Mouse (Mus musculus) retina, embryonic 14.5 days (tissue): ENCODE measurements around the gene Map6.
A peak's percentile ranks its signal among the peaks of the same experiment; 100 is the strongest.

ENCODE experiments used
- DNase-seq: peaks from one replicate; pipeline ENCODE4 v3.0.0-alpha.2; 2015; ENCODE audit warnings: low spot score

Map6 gene

DNA sequence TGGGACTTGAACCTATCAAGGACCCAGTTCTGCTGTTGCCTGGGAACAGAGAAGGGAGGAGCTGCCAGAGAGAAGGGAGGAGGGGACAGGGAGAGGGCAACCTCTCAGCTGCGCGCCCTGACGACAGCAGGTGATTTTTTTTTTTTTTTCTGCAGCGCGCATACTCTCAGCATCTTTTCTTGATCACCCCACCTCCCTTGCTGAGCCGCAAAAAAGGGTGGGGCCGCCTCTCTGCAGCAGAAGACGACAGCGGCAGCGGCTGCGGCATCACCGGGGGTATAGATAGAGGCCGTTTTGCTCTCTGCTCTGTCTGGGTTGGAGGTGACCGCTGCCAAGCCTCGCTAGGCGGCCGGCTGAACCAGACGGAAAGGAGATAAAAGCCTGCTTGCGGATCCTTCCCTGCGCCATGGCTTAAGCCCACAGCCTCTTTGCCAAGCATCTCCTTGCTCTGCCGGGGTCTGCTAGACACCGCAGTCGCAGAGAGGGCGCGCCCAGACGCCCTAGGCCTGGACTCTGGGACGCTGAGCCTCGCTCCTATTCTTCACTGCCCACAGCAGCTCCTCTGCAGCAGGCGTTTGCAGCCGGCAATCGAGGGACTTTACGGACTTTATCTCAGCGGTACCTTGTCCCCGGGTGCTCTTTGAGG, at the start of gene Map6:
Gene Map6 (plus strand): TSS at position 197 of the 646 bp plus-strand sequence.
- DNase-seq = peak; percentile 77

DNA sequence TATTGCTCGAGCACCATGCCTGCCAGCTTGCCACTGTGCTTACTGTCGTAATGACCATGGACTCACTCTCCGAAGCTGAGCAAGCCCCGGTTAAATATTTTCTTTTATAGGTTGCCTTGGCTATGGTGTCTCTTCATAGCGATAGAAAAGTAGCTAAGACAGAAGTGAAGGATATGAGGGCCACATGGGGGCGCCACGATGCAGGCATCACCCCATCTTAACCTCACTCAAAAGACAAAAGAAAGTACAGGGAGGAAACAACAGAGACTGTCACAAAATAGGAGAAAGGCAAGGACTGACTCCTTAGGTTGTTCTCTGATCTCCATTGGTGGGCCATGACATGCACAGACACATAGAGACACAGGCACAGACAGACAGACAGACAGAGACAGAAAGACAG, 43.0 kb upstream of the Map6 start:
- DNase-seq = peak; percentile 23

DNA sequence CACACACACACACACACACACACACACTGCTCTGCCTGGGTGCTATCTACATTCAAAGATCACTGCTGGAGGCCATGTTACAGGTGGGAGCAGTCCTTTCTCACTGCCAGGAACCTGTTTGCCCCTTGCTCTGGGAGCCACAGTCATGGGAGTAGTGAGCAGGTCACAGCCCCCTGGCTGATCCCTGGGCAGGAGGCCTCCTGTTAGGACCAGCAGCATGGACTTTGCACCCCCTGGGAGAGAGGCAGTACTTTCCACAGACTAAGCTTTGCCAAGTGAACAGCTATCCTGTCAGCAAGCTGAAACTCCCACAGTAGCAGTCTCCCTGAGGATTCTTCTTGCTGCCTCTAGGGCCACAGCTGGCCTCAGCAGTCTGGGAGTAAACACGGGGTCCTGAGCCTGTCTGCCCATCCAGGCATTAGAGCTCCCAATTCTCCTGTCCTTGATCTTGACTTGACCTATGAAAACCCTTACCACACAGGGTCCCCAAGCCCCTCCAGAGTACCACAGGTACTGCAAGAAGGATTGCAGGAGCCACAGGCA, 42.5 kb upstream of the Map6 start:
- no peak for DNase-seq

DNA sequence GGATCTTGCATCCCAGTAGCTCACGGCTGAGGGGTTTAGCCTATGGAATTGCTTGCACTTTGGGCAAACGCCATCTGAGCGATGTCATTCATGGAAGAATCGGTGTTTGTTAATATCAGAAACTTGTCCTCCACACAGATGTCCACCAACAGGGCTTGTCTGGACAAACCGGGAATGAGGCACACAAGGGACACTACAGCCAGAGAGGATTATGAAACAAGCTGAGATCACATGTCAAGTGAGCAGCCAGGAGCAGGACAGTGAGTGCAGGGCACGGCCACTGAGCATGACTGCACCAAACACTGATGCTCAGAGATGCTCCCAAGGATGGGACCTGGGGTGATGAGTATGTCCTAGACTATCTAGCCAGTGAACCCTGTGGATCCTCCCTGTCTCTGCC, 41.8 kb upstream of the Map6 start:
- no peak for DNase-seq

DNA sequence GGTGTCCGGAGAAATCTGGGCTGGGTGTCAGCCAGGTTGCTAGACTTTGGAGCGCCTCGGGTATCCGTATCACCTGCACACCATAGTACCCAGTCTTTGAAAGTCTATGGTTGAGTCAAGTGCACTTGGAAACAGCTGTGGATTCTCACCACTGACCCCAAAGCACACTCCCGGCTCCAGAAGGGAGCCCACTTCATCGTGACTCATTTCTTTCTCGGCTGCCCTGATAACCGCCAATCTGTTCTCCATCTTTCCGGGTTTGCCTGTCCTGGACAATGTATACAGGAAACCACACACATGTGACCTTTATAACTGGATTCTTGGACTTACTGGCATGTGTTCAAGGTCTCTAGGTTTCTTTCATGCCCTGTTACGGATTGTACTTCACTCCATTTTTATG, 40.6 kb upstream of the Map6 start:
- no peak for DNase-seq

DNA sequence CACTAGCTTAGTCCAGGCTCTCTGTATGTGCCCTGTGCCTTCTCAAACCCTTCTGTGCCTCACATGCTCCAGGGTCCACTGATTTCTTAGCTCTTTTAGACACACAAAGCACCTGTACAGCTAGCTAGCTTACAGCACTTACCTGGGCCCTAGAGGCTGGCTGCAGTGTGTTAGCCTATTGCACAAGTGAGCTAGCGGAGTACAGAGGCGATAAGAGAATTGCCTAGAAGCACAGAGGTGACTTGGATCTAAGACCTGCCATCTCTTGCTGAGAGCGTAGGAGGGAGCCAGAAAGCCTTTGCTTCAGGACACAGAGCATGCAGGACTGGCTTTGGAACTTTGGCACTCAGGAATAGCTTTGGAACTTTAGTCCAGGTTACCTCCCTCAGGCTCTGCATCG, 40.0 kb upstream of the Map6 start:
- no peak for DNase-seq

DNA sequence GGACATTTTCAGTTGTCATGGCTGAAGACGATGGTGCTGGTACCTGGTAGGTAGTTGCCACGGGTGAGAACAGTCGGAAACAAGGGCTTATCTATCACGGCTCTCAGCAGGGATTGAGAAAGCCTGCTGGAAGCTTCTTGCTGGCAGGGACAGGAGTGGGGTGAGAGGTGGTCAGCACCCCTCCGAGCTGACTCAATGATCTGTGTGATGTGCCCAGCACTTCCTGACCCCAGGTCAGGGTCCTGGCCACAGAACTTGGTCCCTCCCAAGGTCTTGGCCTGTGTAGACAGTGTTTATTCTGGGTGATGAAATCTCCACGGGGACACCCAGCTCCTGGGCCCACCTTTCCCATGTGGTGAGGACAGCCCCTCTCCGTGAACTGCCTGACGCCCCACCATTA, 38.4 kb upstream of the Map6 start:
- DNase-seq = no peak

DNA sequence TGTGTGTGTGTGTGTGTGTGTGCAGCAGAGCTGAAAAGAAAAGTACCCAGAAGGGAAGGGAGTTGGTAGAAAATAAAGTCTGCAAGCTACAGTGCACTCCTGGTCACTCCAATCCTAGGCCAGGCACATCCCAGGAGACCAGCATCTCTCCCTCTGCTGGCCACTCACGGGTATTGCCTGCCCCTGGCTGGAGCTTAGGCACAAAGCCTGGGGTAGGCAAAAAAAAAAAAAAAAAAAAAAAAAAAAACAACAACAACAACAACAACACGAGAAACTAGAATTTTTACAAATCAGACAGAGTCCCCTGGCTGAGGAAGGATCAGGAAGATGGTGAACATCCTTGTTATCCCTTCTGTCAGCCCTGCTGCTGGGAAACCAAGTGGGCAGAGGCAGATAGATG, 37.8 kb upstream of the Map6 start:
- peak; percentile 77 for DNase-seq

DNA sequence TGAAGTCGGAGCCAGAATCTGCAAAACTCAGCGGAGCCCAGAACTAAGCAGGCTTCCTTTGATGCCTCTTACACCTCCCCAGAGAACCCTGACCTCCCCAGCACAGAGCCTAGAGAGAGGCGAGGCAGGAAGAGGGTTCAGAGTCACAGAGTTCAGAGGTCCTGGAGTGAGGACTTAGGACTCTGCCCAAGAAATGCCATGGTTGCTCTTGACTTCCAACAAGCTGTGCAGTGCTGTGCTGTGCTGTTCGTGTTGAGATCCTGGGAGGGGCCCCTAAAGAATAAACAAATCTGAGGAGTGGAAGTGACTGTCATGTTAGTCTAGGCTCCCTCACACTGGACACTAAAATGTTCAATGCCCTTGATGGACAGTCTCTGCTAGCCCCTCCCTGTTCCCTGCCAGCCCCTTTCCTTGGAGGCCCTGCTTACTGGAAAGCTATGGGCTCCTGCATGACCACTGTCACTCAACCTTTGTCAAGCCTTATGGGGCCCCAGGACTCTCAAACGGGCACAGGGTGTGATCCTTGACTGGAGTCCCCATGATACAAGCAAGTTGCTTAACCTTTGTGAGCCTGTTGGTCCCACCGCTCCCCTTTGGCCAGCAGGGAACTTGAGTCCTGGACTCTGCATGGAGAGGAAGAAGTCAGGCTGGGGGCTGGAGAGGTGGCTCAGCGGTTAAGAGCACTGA, 37.0 kb upstream of the Map6 start:
- no peak for DNase-seq

DNA sequence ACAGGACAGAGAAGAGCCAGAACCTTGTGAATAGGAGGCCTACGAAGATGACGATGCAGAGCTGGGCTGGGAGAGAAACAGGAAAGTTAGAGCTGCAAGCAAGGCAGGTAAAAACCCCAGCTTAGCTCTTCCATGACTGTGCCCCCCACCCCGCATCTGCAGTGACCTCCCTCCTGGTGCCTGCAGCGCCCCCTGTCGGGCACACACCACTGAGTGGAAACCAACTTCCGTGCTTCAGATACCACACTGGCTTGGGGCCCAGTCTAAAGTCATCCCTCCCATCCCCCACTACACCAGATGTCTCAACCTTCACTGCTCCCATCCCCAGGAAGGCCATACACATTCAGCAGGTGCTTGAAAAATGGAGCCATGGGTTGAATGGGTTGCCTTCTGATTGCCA, 34.7 kb upstream of the Map6 start:
- no peak for DNase-seq

DNA sequence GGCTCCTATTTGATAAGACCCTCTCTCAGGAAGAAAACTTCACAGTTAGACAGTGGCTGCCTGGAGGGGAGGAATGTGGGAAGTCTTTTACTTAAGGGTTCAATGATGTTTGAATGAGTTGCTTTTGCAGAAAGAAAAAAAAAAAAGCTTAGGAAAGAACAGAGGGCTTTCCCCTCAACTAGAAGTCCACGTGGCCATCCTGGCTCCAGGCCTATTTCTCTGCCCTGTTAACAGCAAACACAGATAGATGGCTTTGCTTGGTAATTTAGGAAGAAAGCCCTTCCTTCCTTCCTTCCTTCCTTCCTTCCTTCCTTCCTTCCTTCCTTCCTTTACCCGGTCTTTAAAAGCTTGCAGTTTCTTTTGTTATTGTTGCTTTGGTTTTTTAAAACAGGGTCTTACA, 32.3 kb upstream of the Map6 start:
- no peak for DNase-seq

DNA sequence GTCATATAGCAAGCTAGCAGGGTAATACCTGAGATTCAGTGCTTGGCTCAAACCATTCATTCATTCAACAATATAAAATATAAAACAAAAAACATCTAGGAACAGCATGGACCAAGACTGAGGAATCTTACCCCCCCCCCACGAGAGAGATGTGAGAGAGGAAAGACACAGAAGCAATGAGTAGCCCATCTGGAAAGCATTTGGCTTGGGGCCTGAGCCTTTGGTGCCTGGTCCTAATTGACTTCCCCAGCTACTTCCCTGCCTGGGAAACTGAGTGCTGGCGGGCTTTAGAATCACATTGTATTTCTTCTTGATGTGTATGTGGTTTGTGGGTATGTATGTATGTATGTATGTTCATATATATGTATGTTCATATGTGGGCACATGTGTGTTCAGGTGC, 31.6 kb upstream of the Map6 start:
- DNase-seq = no peak

DNA sequence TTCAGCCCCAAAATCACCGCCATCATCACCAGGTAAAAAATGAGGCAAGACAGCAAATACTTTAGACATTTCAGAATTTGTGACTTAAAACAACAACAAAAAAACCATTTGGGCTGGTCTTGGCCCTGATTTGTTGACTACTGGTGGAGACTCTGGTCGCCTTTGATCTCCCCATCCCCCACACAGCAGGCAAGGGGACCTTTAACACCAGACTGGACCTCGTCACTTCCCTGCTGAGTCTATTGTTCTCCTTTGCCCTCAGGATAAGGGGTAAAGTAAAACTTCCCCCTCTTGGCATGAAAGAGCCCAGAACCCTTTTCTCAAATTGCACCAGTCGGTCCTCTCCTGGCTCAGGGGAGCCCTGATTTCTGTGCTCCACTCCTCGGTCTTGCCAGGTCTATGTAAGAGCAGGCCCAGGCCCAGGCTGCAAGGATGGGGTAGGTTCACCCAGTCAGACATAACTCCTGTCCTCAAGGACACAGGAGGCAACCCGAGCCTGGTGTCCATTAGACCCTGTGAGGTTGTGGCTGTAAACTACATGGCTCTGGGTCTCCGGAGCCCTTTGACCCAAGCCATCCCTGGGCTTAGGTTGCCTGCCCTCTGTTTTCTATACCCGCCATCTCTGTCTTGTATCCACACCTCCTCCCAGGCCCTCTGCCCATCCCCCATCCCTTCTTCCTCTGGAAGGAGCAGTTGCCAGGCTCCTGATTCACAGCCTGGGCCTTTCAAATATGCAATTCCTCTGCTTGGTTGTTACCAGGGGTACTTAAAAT, 30.2 kb upstream of the Map6 start:
- no peak for DNase-seq

DNA sequence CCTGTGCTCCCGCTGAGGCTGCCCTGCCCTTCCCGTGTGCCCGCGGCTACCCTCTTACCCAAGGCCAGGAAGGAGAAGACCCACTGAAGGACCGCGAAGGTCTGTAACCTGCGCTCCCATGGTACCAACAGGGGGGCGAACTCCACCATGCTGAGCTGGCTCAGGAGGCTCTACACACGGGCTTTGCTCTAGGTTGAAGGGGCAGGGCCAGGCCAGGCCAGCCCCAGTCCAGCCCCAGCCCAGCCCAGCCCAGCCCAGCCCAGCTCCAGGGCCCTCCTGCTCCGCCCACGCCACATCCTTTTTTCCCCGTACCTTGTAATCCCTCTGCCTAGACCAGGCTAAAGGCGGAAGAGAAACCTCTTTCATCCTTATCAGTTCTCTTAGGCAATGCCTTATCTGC, 28.8 kb upstream of the Map6 start, which contains the start of gene Mogat2:
Gene Mogat2 (minus strand): TSS at position 203 of the 400 bp plus-strand sequence.
- DNase-seq = peak; percentile 21

DNA sequence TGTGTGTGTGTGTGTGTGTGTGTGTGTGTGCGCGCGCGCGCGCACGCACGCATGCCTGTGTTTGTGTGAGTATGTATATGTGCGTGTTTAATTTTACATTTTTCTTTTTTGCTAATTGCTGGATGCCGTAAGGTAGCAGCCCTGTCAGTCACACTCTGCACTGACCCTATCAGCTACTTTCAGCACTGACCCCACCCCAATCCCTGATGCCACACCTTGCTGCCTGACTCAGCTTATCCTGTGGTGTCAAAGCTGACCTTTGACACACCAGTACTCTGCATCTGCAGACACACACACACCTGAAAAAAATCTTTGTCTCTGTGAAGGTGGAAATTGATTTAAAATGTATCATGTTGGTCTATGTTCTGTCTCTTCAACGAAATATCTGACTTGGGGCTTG, 25.1 kb upstream of the Map6 start:
- no peak for DNase-seq

DNA sequence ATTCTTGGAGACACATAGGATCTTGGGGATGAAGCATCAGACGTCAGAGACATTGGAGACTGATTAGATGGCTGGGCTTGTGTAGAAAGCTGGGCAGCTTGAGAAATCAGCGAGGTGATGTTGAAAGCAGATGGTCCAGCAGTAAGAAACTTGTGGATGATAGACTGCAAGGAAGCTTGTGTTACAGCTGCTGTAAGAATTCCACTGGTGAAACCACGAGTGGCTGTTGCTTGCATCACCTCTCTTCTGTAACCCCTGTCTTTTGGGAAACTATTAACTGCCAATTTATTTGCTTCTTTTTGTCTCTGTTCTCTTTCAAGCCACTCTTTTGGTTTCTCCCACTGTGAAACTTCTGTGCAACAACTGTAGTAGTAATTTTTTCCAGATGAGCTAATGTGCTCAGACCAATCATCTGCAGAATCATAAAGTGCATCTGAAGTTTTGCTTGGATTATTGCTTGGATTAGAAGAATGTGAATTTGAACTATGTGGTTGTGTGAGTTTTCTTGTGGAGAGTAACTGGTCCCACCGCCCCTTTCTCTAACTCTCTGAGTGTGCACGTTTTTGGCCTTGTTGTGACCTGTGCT, 19.0 kb upstream of the Map6 start:
- no peak for DNase-seq

DNA sequence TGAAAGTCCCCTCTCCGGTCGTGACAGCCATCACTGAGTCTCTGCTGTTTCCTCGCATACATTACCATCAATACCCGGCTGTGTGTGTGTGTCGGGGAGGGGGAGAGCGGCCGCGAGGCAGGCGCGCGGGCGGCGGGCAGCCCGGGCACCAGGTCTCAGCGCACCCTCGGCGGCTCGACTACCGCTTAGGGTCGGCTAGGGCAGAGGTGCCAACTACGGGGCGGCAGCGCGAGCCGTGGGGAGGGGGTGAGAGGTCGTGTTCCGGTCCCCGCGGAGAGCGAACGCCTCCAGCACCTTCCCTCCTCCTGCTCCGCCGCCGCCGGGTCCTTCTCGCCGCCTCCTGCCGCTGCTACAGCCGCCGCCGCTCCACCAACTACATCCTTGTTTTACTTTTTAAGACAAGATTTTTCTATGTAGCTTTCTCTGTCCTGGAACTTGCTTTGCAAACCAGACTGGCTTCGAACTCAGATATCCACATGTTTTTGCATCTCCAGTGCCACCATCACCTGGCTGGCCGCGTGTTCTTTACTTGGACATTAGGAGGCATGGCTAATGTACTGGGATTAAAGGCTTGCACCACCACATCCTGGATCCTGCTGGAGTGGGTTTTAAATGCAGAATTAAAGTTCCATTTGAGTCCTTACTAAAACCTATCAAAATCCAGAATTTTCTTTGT, 18.2 kb upstream of the Map6 start:
- DNase-seq = peak; percentile 34

DNA sequence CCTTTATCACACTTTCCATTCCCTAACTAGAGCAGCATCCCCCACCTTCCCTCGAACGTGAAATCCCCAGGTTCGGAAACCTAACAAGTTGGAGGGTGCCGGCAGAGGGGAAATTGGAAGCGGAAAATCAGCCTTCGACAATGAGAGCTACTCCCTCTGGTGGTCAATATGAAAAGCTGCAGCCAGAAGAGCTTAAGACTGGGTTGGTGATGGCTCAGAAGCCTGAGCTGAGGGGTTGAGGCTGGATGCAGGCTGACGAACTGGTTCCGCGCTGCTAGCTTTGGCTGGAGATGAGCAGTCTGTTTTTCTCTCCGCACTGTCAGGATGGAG, 17.7 kb upstream of the Map6 start:
- peak; percentile 95 for DNase-seq

DNA sequence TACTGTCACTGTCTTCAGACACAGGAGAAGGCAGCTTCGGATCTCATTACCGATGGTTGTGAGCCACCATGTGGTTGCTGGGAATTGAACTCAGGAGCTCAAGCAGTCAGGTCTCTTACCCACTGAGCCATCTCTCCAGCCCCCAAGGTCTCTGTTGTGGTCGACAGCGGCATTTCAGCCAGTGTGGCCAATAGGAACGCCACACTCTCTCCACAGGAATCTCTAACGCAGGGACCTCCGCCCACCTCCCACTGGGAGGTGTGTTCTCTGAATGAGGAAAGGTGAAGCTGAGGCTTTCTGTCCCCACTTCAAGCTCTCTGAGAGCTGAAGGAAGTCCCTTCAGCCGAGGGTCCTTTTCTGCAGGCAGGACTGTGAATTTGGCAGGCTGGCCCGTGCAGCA, 16.9 kb upstream of the Map6 start:
- DNase-seq = no peak

DNA sequence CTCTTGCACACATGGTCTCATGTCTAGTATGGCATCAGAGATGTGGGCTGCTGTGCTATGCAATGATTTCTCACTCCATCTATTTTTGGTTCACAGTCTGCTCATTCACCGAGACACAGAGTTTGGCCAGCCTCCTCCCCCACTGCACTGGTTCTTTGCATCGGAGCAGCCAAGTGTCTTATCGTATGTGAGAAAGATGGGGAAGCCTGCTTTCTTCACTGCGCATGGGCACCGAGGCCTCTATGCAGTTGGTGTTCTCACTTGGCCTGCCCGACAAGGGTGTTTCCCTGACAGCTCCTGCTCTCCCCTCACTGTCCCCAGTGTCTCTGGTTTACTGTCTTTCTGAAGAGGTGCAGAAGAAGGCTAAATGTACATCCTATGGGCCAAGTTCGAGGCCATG, 12.2 kb upstream of the Map6 start:
- no peak for DNase-seq

DNA sequence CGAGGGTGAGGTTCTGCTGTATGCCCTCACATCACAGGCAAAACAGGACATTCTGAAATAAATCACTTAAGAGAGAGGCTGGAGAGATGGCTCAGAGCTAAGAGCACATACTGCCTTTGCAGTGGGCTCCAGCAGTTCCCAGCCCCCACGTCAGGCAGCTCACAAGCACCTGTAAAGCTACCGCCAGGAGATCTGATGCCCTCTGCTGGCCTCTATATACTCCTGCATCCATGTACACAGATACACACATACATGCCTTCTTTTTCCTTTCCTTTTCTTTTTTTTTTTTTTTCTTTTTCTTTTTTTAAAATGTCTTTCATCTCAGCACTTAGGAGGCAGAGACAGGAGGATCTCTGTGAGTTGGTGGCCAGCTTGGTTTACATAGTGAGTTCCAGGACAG, 5.3 kb upstream of the Map6 start:
- no peak for DNase-seq

DNA sequence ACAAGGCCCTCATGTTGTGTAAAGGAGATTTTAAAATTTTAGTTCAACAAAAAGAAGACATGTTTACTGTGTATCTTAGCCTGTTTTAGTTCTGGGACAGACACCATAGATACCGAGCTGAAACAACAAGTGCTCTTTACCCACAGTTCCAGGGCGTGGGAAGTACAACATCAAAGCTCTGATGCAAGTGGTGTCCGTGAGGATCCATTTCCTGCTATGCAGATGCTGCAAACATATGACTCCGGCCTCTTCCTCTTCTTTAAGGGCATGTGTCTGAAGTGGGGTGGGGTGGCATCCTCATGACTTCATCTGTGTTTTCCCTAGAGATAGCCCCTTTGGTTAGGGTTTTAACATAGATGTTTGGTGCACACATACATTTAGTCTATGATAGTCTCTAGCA, 3.7 kb upstream of the Map6 start:
- no peak for DNase-seq
